Mouse (Mus musculus) liver, adult 2 months (tissue): ENCODE measurements around the gene Mettl7b. TPM values are rescaled to one million over a fixed set of nuclear protein-coding genes. Genes with fewer than 3 reads are reported as not detected.
A peak's percentile ranks its signal among the peaks of the same experiment; 100 is the strongest.

Experiments used
- DNase-seq: peaks from one replicate; pipeline ENCODE4 v3.0.0-alpha.2; 2011; ENCODE audit warnings: low read depth, low spot score; ENCODE audit errors: extremely low read depth
- H3K27ac ChIP-seq: fragments of 200-500 bp; replicated peaks from 2 replicates; pipeline ENCODE4 v1.5.1; 2012; ENCODE audit warnings: low read depth, mild to moderate bottlenecking, control low read depth, inconsistent platforms, low read length; ENCODE audit not compliant: insufficient read depth
- H3K27me3 ChIP-seq: fragments of 200-500 bp; 2 replicates; pipeline ENCODE4 v1.6.1; 2012; ENCODE audit warnings: mild to moderate bottlenecking, moderate library complexity, low read length, inconsistent platforms; ENCODE audit not compliant: control insufficient read depth, insufficient read depth
- H3K36me3 ChIP-seq: fragments of 200-500 bp; 2 replicates; pipeline ENCODE4 v1.6.1; 2012; ENCODE audit warnings: low read length, inconsistent platforms; ENCODE audit not compliant: control insufficient read depth, insufficient read depth
- H3K4me1 ChIP-seq: fragments of 200-500 bp; 2 replicates; pipeline ENCODE4 v1.6.1; 2011; ENCODE audit warnings: low read length; ENCODE audit not compliant: control insufficient read depth, insufficient read depth
- H3K4me3 ChIP-seq: fragments of 200-500 bp; 2 replicates; pipeline ENCODE4 v1.5.1; 2011; ENCODE audit warnings: low read depth, mild to moderate bottlenecking, control low read depth, low read length, moderate library complexity; ENCODE audit not compliant: insufficient read depth
- H3K79me2 ChIP-seq: fragments of 200-500 bp; 2 replicates; pipeline ENCODE4 v1.6.1; 2012; ENCODE audit warnings: inconsistent platforms, mild to moderate bottlenecking, low read length, moderate library complexity; ENCODE audit not compliant: control insufficient read depth, insufficient read depth
- H3K9ac ChIP-seq: fragments of 200-500 bp; 2 replicates; pipeline ENCODE4 v1.6.1; 2012; ENCODE audit warnings: low read depth, mild to moderate bottlenecking, control low read depth, inconsistent platforms, low read length
- CTCF ChIP-seq: fragments of 200-500 bp; IDR thresholded peaks from 2 replicates; pipeline ENCODE4 v1.5.1; 2011; ENCODE audit warnings: low read depth, low read length, control low read depth
- POLR2A ChIP-seq: fragments of 200-500 bp; IDR thresholded peaks from 2 replicates; pipeline ENCODE4 v1.6.1; 2011; ENCODE audit warnings: low read length, control low read depth; ENCODE audit not compliant: insufficient read depth; ENCODE audit errors: extremely low read depth
- WGBS: fragments of 180-500 bp; shearing (Covaris S2); methylation state at CpG from one replicate; pipeline ENCODE4 v1.1.7; 2018; 5-methylcytosine and 5-hydroxymethylcytosine counted together
- polyA plus RNA-seq: library from polyadenylated mRNA; depleted of rRNA; stranded (reverse); fragments of >200 nt; gene quantifications from 2 replicates; pipeline ENCODE4 v1.2.3, GENCODE M21; 2012
- total RNA-seq: library from RNA; depleted of rRNA; stranded (reverse); fragments of >200 nt; gene quantifications from 2 replicates; pipeline ENCODE4 v1.2.3, GENCODE M21; 2014

Mettl7b gene
- total and polyA plus RNA-seq, 2 experiments = 639 to 780 TPM

DNA sequence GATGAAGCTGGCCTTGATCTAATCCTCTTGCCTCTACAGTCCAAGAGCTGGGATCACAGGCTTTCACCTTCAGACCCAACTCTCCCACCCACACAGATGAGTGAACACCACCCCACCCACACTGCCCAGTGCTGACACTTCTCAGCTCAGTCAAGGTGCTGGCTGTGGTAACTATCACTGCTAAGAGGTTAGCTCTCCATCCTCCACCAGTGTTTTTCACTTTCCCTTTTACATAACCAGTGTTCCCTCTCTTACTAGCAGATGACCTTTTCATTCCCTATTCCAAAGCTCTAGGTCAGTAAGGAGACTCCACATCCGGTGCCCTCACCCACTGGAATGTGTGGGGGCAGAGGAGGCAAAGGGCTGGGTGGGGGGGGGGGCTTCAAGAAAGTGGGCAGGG lies 39.5 kb downstream of the Mettl7b start:
- peak; percentile 33 for DNase-seq
- Histone ChIP-seq H3K9ac (no peak overlapping the region), H3K27ac (peak overlapping the region; percentile 37), H3K27me3 (no peaks in the 10 kb centered on the region), H3K4me3 (no peak overlapping the region), H3K79me2 (0 out of 2 replicates have a peak, but pooled peaks cover 2% of the 10 kb centered on the region), H3K36me3 (no peaks in the 10 kb centered on the region), H3K4me1 (peaks cover 30% of the 10 kb centered on the region)
- 7% methylated on average over 1 of the region's 1 CpGs for WGBS
- TF ChIP-seq POLR2A = no peak
- no peak for TF ChIP-seq CTCF

DNA sequence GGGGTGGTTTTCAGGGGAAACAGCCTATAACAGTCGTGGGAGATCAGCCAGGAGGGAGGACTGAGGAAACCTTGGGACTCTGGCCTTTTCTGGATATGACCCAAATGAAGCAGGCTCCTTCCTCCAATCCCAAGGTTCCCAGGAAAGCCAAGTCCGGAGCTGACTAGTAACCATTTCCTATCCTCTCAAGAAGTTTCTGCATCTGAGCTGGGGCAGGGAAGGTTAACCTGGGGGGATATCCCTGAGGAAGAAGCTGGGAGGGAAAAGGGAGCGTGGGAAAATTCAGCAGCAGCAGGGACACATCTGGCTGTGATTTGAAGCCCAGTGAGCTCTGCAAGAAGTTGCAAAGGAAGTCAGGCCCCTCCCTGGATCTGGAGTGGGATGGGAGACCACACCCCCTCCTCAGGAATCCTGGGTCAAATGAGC lies 40.0 kb downstream of the Mettl7b start:
- no peak overlapping the region for H3K4me3 ChIP-seq
- peak overlapping the region; percentile 37 for H3K27ac ChIP-seq
- no peak overlapping the region for H3K9ac ChIP-seq
- H3K79me2 ChIP-seq = 0 out of 2 replicates have a peak, but pooled peaks cover 2% of the 10 kb centered on the region
- H3K36me3 ChIP-seq = no peaks in the 10 kb centered on the region
- TF ChIP-seq POLR2A (no peak), CTCF (no peak)
- H3K4me1 ChIP-seq = peaks cover 30% of the 10 kb centered on the region
- WGBS = 41% methylated on average over 3 of the region's 3 CpGs
- H3K27me3 ChIP-seq = no peaks in the 10 kb centered on the region
- DNase-seq = peak; percentile 35

GRCm38 (mm10) chr10:128919966-128920365 lies 40.8 kb downstream of the Mettl7b start:
- no peaks in the 10 kb centered on the region for H3K27me3 ChIP-seq
- no peaks in the 10 kb centered on the region for H3K36me3 ChIP-seq
- H3K79me2 ChIP-seq = 0 out of 2 replicates have a peak, but pooled peaks cover 2% of the 10 kb centered on the region
- WGBS = 89% methylated on average over 7 of the region's 7 CpGs
- no peak for TF ChIP-seq POLR2A
- no peak for TF ChIP-seq CTCF
- H3K27ac ChIP-seq = peak overlapping the region; percentile 61; the same call in 1 of the 2 replicates
- peaks cover 30% of the 10 kb centered on the region for H3K4me1 ChIP-seq
- DNase-seq = no peak
- no peak overlapping the region for H3K4me3 ChIP-seq
- H3K9ac ChIP-seq = no peak overlapping the region

DNA sequence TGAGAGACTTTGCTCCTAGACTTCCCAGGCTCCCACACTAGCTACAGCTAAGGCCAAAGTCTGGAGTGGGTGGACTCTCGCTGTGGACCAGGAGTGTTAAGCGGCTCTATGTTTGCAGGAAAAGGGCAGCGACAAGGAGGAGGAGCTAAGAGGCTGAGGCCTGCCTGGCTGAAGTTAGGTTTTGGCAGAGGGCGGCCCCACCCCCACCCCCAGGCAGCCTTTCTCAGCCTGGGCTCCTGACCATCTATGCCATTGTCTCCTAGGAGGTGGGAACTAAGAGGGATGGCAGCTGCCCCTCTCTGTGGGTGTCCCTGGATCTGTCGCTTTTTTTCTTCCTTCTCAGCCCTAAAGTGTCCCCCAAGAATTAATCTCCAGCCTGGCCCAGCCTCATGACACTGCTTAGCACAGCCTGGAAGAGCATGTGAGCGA lies 41.6 kb downstream of the Mettl7b start:
- TF ChIP-seq POLR2A (no peak), CTCF (no peak)
- no peaks in the 10 kb centered on the region for H3K27me3 ChIP-seq
- H3K36me3 ChIP-seq = no peaks in the 10 kb centered on the region
- 20% methylated on average over 6 of the region's 6 CpGs for WGBS
- no peak overlapping the region for H3K4me3 ChIP-seq
- H3K27ac ChIP-seq = peak overlapping the region; percentile 61
- peak; percentile 98 for DNase-seq
- no peak overlapping the region for H3K9ac ChIP-seq
- 0 out of 2 replicates have a peak, but pooled peaks cover 2% of the 10 kb centered on the region for H3K79me2 ChIP-seq
- peaks cover 29% of the 10 kb centered on the region for H3K4me1 ChIP-seq

- peak overlapping the region; percentile 15; the same call in 1 of the 2 replicates for H3K9ac ChIP-seq
- H3K4me1 ChIP-seq = peaks cover 25% of the 10 kb centered on the region
- no peaks in the 10 kb centered on the region for H3K27me3 ChIP-seq
- no peak overlapping the region; the same call in 1 of the 2 replicates for H3K4me3 ChIP-seq
- no peak for DNase-seq
- peak overlapping the region; percentile 78 for H3K27ac ChIP-seq
- no peaks in the 10 kb centered on the region for H3K36me3 ChIP-seq
- WGBS = 38% methylated on average over 7 of the region's 7 CpGs
- H3K79me2 ChIP-seq = 0 out of 2 replicates have a peak, but pooled peaks cover 2% of the 10 kb centered on the region
- TF ChIP-seq POLR2A (no peak), CTCF (no peak)
Observed at GRCm38 (mm10) chr10:128918246-128918645, 42.5 kb downstream of the Mettl7b start.

DNA sequence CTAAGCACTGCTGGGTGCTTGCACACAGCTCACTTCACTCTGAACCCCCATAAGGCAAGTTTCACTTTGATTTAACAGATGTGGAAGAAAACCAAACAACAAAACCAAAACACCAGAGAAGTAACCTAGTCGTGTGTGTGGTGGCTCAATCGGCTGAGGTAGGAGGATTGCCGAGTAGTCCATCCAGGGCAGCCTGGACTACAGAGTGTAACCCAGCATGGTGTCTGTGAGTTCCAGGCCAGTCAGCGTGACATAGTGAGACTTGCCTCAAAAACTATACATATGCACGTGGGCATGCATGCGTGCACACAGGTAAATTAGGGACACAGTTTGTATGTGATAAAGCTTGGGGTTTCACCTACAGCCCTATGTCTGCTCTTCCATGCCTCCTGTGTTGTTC lies 43.4 kb downstream of the Mettl7b start:
- TF ChIP-seq POLR2A (no peak), CTCF (no peak)
- Histone ChIP-seq H3K4me3 (no peak overlapping the region), H3K79me2 (0 out of 2 replicates have a peak, but pooled peaks cover 2% of the 10 kb centered on the region), H3K36me3 (no peaks in the 10 kb centered on the region), H3K27ac (no peak overlapping the region), H3K9ac (no peak overlapping the region), H3K27me3 (no peaks in the 10 kb centered on the region), H3K4me1 (peaks cover 24% of the 10 kb centered on the region)
- WGBS = 81% methylated on average over 6 of the region's 6 CpGs
- DNase-seq = no peak
